Mouse (Mus musculus) liver, embryonic 14.5 days (tissue): ENCODE measurements around the gene Nr1h4. TPM values are rescaled to one million over a fixed set of nuclear protein-coding genes. Genes with fewer than 3 reads are reported as not detected.

Experiments
- ATAC-seq: fragments of 200-750 bp; cut with Nextera tagmentation; 2 replicates; pipeline ENCODE4 v1.8.0; 2017; ENCODE audit warnings: moderate number of reproducible peaks, mild to moderate bottlenecking, moderate library complexity; ENCODE audit not compliant: insufficient read depth
- DNase-seq, 3 experiments: peaks; one replicate each; pipeline ENCODE4 v3.0.0-alpha.2; 2012 to 2013; ENCODE audit warnings: low read depth in 3 of 3, low spot score in 3 of 3
- H3K27ac ChIP-seq: fragments of 300-500 bp; sonication (generic); 2 replicates; pipeline ENCODE4 v1.5.1; 2014; ENCODE audit warnings: moderate library complexity, mild to moderate bottlenecking, control low read depth, inconsistent platforms
- H3K27me3 ChIP-seq: fragments of 300-500 bp; sonication (generic); 2 replicates; pipeline ENCODE4 v1.6.1; 2014; ENCODE audit warnings: mild to moderate bottlenecking, low read length, moderate library complexity; ENCODE audit not compliant: control insufficient read depth, insufficient read depth
- H3K36me3 ChIP-seq: fragments of 300-500 bp; sonication (generic); replicated peaks from 2 replicates; pipeline ENCODE4 v1.6.1; 2014; ENCODE audit warnings: low read depth; ENCODE audit not compliant: control insufficient read depth, insufficient read depth
- H3K4me1 ChIP-seq, 2 experiments: fragments of 200-500 bp in 1 of 2; fragments of 300-500 bp in 1 of 2; sonication (generic) in 1 of 2; replicated peaks; 2 replicates each; pipeline ENCODE4 v1.6.1; 2012 to 2014; ENCODE audit warnings: antibody characterized with exemption in 1 of 2, inconsistent platforms in 1 of 2, low read length in 1 of 2; ENCODE audit not compliant: control insufficient read depth in 2 of 2, insufficient read depth in 2 of 2
- H3K4me2 ChIP-seq: fragments of 300-500 bp; sonication (generic); 2 replicates; pipeline ENCODE4 v1.6.1; 2014; ENCODE audit warnings: low read depth, mild to moderate bottlenecking, control low read depth, moderate library complexity
- H3K4me3 ChIP-seq, 2 experiments: fragments of 200-500 bp in 1 of 2; fragments of 300-500 bp in 1 of 2; sonication (generic) in 1 of 2; 2 replicates each; pipeline ENCODE4 v1.5.1; 2012 to 2014; ENCODE audit warnings: low read depth in 2 of 2, low read length in 2 of 2, mild to moderate bottlenecking in 2 of 2, control low read depth in 1 of 2, inconsistent platforms in 1 of 2, moderate library complexity in 1 of 2; ENCODE audit not compliant: insufficient read depth in 1 of 2
- H3K9ac ChIP-seq: fragments of 300-500 bp; sonication (generic); replicated peaks from 2 replicates; pipeline ENCODE4 v1.6.1; 2014; ENCODE audit warnings: mild to moderate bottlenecking, control low read depth, moderate library complexity
- H3K9me3 ChIP-seq: fragments of 300-500 bp; sonication (generic); 2 replicates; pipeline ENCODE4 v1.6.1; 2016; ENCODE audit warnings: low read length, mixed read lengths; ENCODE audit not compliant: control insufficient read depth
- CTCF ChIP-seq: IDR thresholded peaks from 2 replicates; pipeline ENCODE4 v1.5.1; 2016; ENCODE audit warnings: antibody characterized with exemption, low read depth, control low read depth
- EP300 ChIP-seq: IDR thresholded peaks from 2 replicates; pipeline ENCODE4 v1.6.1; 2016; ENCODE audit warnings: antibody characterized with exemption, low read depth
- WGBS: fragments of 180-500 bp; shearing (Covaris S2); extraction: QIAGEN DNeasy Blood & Tissue Kit; methylation state at CpG from one replicate; pipeline ENCODE4 v1.1.7; 2014; ENCODE audit not compliant: insufficient replicate concordance; 5-methylcytosine and 5-hydroxymethylcytosine counted together
- polyA plus RNA-seq, 2 experiments: library from polyadenylated mRNA; depleted of rRNA in 1 of 2; stranded (reverse) in 1 of 2; unstranded in 1 of 2; fragments of >200 nt; fragmentation: Nextera tagmentation in 1 of 2; extraction: Ambion mirVana in 1 of 2; gene quantifications; 2 replicates each; pipeline versions ENCODE4 v1.2.1 to v1.2.3; 2012 to 2014

Nr1h4 gene
- polyA plus RNA-seq, 2 experiments = 2.9 to 3.9 TPM

GRCm38 (mm10) chr10:89434509-89435210 is 98.7 kb downstream of the Nr1h4 start:
- Histone ChIP-seq H3K4me2 (no peak overlapping the region), H3K36me3 (peaks cover 17% of the 10 kb centered on the region), H3K4me1 (peaks cover 0 to 7% of the 10 kb centered on the region in 2 experiments; a peak in 2 of 4 replicates), H3K27me3 (no peaks in the 10 kb centered on the region), H3K9ac (no peak overlapping the region), H3K9me3 (no peaks in the 10 kb centered on the region), H3K4me3 (no peak overlapping the region), H3K27ac (no peak overlapping the region)
- TF ChIP-seq CTCF (no peak), EP300 (no peak)
- WGBS = 77% methylated on average over 17 of the region's 17 CpGs
- DNase-seq = no peak
- no peak for ATAC-seq

DNA sequence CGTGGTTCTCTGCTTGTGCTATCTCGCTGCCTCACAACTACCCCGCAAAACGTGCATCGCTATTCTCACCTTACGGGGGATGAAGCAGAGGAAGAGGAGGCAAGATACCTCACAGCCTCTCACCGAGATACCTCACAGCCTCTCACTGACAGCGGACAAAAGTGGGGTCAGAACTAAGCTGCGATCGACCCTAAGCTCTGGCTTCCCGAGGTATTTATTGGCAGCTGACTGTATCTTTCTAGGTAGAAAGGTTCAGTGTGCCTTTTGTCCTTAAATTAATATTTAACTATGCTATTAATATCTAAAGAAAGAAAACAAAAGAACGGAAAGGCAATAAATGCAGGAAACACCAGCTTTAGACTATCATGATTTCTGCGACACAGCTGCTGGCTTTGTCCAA is 100.6 kb downstream of the Nr1h4 start:
- ATAC-seq = no peak
- WGBS = 83% methylated on average over 13 of the region's 13 CpGs
- Histone ChIP-seq H3K4me2 (no peak overlapping the region), H3K36me3 (peaks cover 22% of the 10 kb centered on the region), H3K27ac (no peak overlapping the region), H3K4me3 (no peak overlapping the region), H3K27me3 (no peaks in the 10 kb centered on the region), H3K9ac (no peak overlapping the region), H3K9me3 (no peaks in the 10 kb centered on the region), H3K4me1 (no peaks in the 10 kb centered on the region)
- DNase-seq = no peak
- TF ChIP-seq EP300 (no peak), CTCF (no peak)

GRCm38 (mm10) chr10:89430751-89431150 is 102.6 kb downstream of the Nr1h4 start:
- Histone ChIP-seq H3K4me3 (no peak overlapping the region), H3K4me1 (no peaks in the 10 kb centered on the region), H3K9ac (no peak overlapping the region), H3K4me2 (no peak overlapping the region), H3K36me3 (peaks cover 25% of the 10 kb centered on the region), H3K27ac (no peak overlapping the region), H3K9me3 (no peaks in the 10 kb centered on the region), H3K27me3 (no peaks in the 10 kb centered on the region)
- ATAC-seq (no peak), DNase-seq (no peak)
- no peak for TF ChIP-seq EP300
- no peak for TF ChIP-seq CTCF
- 82% methylated on average over 7 of the region's 7 CpGs for WGBS

- WGBS = 75% methylated on average over 11 of the region's 11 CpGs
- Histone ChIP-seq H3K36me3 (peaks cover 37% of the 10 kb centered on the region), H3K27ac (no peak overlapping the region)
These were observed 108.5 kb downstream of the Nr1h4 start for GRCm38 (mm10) chr10:89424800-89425393.

DNA sequence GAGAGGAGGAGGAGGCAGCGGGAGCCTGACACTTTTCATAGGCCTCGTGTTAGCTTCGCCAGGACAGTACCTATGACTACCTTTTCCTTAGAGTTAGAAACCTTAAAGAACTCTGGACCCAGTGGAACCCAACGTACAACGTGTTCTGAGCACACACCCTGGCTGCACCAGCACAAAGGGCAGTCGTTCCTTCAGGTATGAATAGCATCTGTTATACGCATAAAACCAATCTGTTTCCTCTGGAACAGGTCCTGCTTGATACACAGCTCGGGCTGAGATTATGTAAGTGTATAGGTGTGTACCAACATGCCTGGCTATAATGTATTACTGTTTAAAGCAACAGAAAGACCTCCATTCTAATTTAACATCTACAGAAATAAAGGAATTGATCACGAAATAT is 109.2 kb downstream of the Nr1h4 start:
- peaks cover 37% of the 10 kb centered on the region for H3K36me3 ChIP-seq
- H3K27ac ChIP-seq = no peak overlapping the region
- H3K9ac ChIP-seq = no peak overlapping the region
- WGBS = 85% methylated on average over 9 of the region's 9 CpGs
- ATAC-seq (no peak), DNase-seq (no peak)
- no peak overlapping the region for H3K4me2 ChIP-seq
- peaks cover 5 to 11% of the 10 kb centered on the region in 2 experiments; a peak in 3 of 4 replicates for H3K4me1 ChIP-seq
- H3K9me3 ChIP-seq = no peaks in the 10 kb centered on the region
- H3K4me3 ChIP-seq = no peak overlapping the region
- TF ChIP-seq CTCF (no peak), EP300 (no peak)
- H3K27me3 ChIP-seq = no peaks in the 10 kb centered on the region

More at GRCm38 (mm10) chr10:89424800-89425393, 108.5 kb downstream of the Nr1h4 start:
- Histone ChIP-seq H3K27me3 (no peaks in the 10 kb centered on the region), H3K4me1 (peaks cover 5 to 11% of the 10 kb centered on the region in 2 experiments; a peak in 3 of 4 replicates), H3K9ac (no peak overlapping the region), H3K4me2 (no peak overlapping the region), H3K9me3 (no peaks in the 10 kb centered on the region), H3K4me3 (no peak overlapping the region)
- DNase-seq (no peak), ATAC-seq (no peak)
- TF ChIP-seq CTCF = no peak
- TF ChIP-seq EP300 = no peak
